Mouse (Mus musculus) limb, embryonic 15.5 days (tissue): ENCODE measurements around the gene Psmb6. TPM values are rescaled to one million over a fixed set of nuclear protein-coding genes. Genes with fewer than 3 reads are reported as not detected.
A peak's percentile ranks its signal among the peaks of the same experiment; 100 is the strongest.

Experiments used
- ATAC-seq: fragments of 200-750 bp; cut with Nextera tagmentation; 2 replicates; pipeline ENCODE4 v1.8.0; 2017; ENCODE audit warnings: low read depth, moderate TSS enrichment; ENCODE audit not compliant: insufficient number of reproducible peaks, low FRiP score, low TSS enrichment
- H3K27ac ChIP-seq: fragments of 300-500 bp; sonication (generic); 2 replicates; pipeline ENCODE4 v1.5.1; 2015; ENCODE audit warnings: moderate library complexity, mild to moderate bottlenecking, inconsistent platforms
- H3K27me3 ChIP-seq: fragments of 300-500 bp; sonication (generic); 2 replicates; pipeline ENCODE4 v1.6.1; 2015; ENCODE audit warnings: inconsistent platforms
- H3K36me3 ChIP-seq: fragments of 300-500 bp; sonication (generic); 2 replicates; pipeline ENCODE4 v1.6.1; 2015; ENCODE audit warnings: inconsistent platforms
- H3K4me1 ChIP-seq: fragments of 300-500 bp; sonication (generic); 2 replicates; pipeline ENCODE4 v1.6.1; 2015; ENCODE audit warnings: inconsistent platforms
- H3K4me2 ChIP-seq: fragments of 300-500 bp; sonication (generic); 2 replicates; pipeline ENCODE4 v1.6.1; 2015; ENCODE audit warnings: mild to moderate bottlenecking, inconsistent platforms
- H3K4me3 ChIP-seq: fragments of 300-500 bp; sonication (generic); 2 replicates; pipeline ENCODE4 v1.5.1; 2015; ENCODE audit warnings: mild to moderate bottlenecking, inconsistent platforms
- H3K9ac ChIP-seq: fragments of 300-500 bp; sonication (generic); 2 replicates; pipeline ENCODE4 v1.6.1; 2015; ENCODE audit warnings: inconsistent platforms
- H3K9me3 ChIP-seq: fragments of 300-500 bp; sonication (generic); 2 replicates; pipeline ENCODE4 v1.6.1; 2016; ENCODE audit warnings: inconsistent platforms
- WGBS: fragments of 180-500 bp; shearing (Covaris S2); methylation state at CpG from one replicate; pipeline ENCODE4 v1.1.7; 2015; 5-methylcytosine and 5-hydroxymethylcytosine counted together
- polyA plus RNA-seq: library from polyadenylated mRNA; unstranded; fragments of >200 nt; fragmentation: Nextera tagmentation; extraction: Ambion mirVana; gene quantifications from 2 replicates; pipeline ENCODE4 v1.2.1, GENCODE M21; 2015

Gene Psmb6
- polyA plus RNA-seq, 1 experiment from 2014 or later, result 660 TPM

- Histone ChIP-seq H3K27ac (no peak overlapping the region), H3K36me3 (no peaks in the 10 kb centered on the region), H3K9me3 (no peaks in the 10 kb centered on the region), H3K27me3 (no peaks in the 10 kb centered on the region), H3K9ac (no peak overlapping the region), H3K4me2 (no peak overlapping the region), H3K4me3 (no peak overlapping the region), H3K4me1 (peaks cover 39% of the 10 kb centered on the region)
- ATAC-seq, result no peak
- WGBS, result 71% methylated on average over 6 of the region's 6 CpGs
These were observed 48.7 kb downstream of the Psmb6 start for GRCm38 (mm10) chr11:70573872-70574271.

- H3K27me3 ChIP-seq, result no peaks in the 10 kb centered on the region
- WGBS, result 52% methylated on average over 3 of the region's 3 CpGs
- no peaks in the 10 kb centered on the region for H3K36me3 ChIP-seq
- H3K4me2 ChIP-seq, result no peak overlapping the region
- H3K27ac ChIP-seq, result peak overlapping the region; percentile 75
- H3K4me1 ChIP-seq, result peaks cover 57% of the 10 kb centered on the region
- H3K4me3 ChIP-seq, result no peak overlapping the region
- no peak for ATAC-seq
- no peaks in the 10 kb centered on the region for H3K9me3 ChIP-seq
- H3K9ac ChIP-seq, result no peak overlapping the region
These were observed 52.0 kb downstream of the Psmb6 start for GRCm38 (mm10) chr11:70577201-70577600.

Other genes starting within 250 kb of the Psmb6 start
- gene Alox12e, start 202.7 kb upstream of the Psmb6 start, polyA plus RNA-seq, result 0.50 and 0.61 TPM in 2 replicates
- gene Alox15, start 173.3 kb upstream of the Psmb6 start, polyA plus RNA-seq, result 0.23 and 0.62 TPM in 2 replicates
- gene Pelp1, start 115.3 kb upstream of the Psmb6 start, polyA plus RNA-seq, result 31.7 and 33.7 TPM in 2 replicates
- 19.6 and 22.2 TPM in 2 replicates for gene Arrb2, start 92.7 kb upstream of the Psmb6 start, polyA plus RNA-seq
- gene Med11, start 73.4 kb upstream of the Psmb6 start, polyA plus RNA-seq, result 37.6 and 40.2 TPM in 2 replicates
- gene Zmynd15, start 65.9 kb upstream of the Psmb6 start, polyA plus RNA-seq, result 0.51 and 0.76 TPM in 2 replicates
- 5.3 and 6.8 TPM in 2 replicates for gene Cxcl16, start 65.4 kb upstream of the Psmb6 start, polyA plus RNA-seq
- 0.37 and 0.45 TPM in 2 replicates for gene Tm4sf5, start 20.1 kb upstream of the Psmb6 start, polyA plus RNA-seq
- gene Vmo1, start 10.8 kb upstream of the Psmb6 start, polyA plus RNA-seq, result 0.23 and 0.27 TPM in 2 replicates
- 0.26 and 0.65 TPM in 2 replicates for gene Gltpd2, start 6.2 kb upstream of the Psmb6 start, polyA plus RNA-seq
- not detected in 2 replicates for gene Gm40193, start 7.6 kb downstream of the Psmb6 start, polyA plus RNA-seq
- gene Pld2, start 14.7 kb downstream of the Psmb6 start, polyA plus RNA-seq, result 10.4 and 11.9 TPM in 2 replicates
- gene Mink1, start 37.5 kb downstream of the Psmb6 start, polyA plus RNA-seq, result 14.1 TPM in 2 replicates
- gene 4930544D05Rik, start 90.5 kb downstream of the Psmb6 start, polyA plus RNA-seq, result not detected in 2 replicates
- 0.41 TPM in 1 of 2 replicates, not detected in the other for gene Chrne, start 93.8 kb downstream of the Psmb6 start, polyA plus RNA-seq
- gene Gp1ba, start 113.8 kb downstream of the Psmb6 start, polyA plus RNA-seq, result 0.26 and 0.29 TPM in 2 replicates
- gene Rnf167, start 121.9 kb downstream of the Psmb6 start, polyA plus RNA-seq, result 124 TPM in 2 replicates
- 165 and 188 TPM in 2 replicates for gene Slc25a11, start 122.1 kb downstream of the Psmb6 start, polyA plus RNA-seq
- gene Pfn1, start 129.3 kb downstream of the Psmb6 start, polyA plus RNA-seq, result 1,605 and 1,679 TPM in 2 replicates
- gene Eno3, start 131.8 kb downstream of the Psmb6 start, polyA plus RNA-seq, result 71.5 and 252 TPM in 2 replicates
- 149 and 172 TPM in 2 replicates for gene Spag7, start 144.0 kb downstream of the Psmb6 start, polyA plus RNA-seq
- 12.9 and 14.8 TPM in 2 replicates for gene Camta2, start 162.7 kb downstream of the Psmb6 start, polyA plus RNA-seq
- gene Inca1, start 174.8 kb downstream of the Psmb6 start, polyA plus RNA-seq, result 0.91 and 2.1 TPM in 2 replicates
- gene Kif1c, start 175.2 kb downstream of the Psmb6 start, polyA plus RNA-seq, result 4.3 and 5.3 TPM in 2 replicates
- gene Zfp3, start 238.8 kb downstream of the Psmb6 start, polyA plus RNA-seq, result 7.3 and 7.9 TPM in 2 replicates